Mouse (Mus musculus): ENCODE measurements around the gene Efnb3.

- TF ChIP-seq E2F4 (IDR thresholded peaks at IDR 0.05; ENCODE audit: insufficient read depth) (no peak), POLR2A (IDR thresholded peaks at IDR 0.05; ENCODE audit: insufficient read length, low read depth) (no peak), TCF3 (IDR thresholded peaks at IDR 0.05; ENCODE audit: insufficient read length, low read depth) (no peak), POLR2AphosphoS2 (IDR thresholded peaks at IDR 0.05; ENCODE audit: insufficient read length, low read depth) (no peak), MYOG (IDR thresholded peaks at IDR 0.05; ENCODE audit: control insufficient read depth in 1 of 3, insufficient read depth in 1 of 3, insufficient read length in 2 of 3, low read depth in 2 of 3) (no peak), SRF (IDR thresholded peaks at IDR 0.05; ENCODE audit: control insufficient read depth, insufficient read length, low read depth) (no peak), USF1 (IDR thresholded peaks at IDR 0.05; ENCODE audit: low read depth) (no peak)
Measured at GRCm38 (mm10) chr11:69528031-69528390, 32.0 kb downstream of the Efnb3 start.

Measured in myocyte (in vitro differentiated cells).